Mouse (Mus musculus) embryonic facial prominence, embryonic 10.5 days (tissue): Measurements from ENCODE around the gene Txndc16. TPM values are rescaled to one million over a fixed set of nuclear protein-coding genes. Genes with fewer than 3 reads are reported as not detected.

Experiments
- DNase-seq: peaks from one replicate; pipeline ENCODE4 v3.0.0-alpha.2; 2017; ENCODE audit warnings: low spot score
- H3K27ac ChIP-seq: fragments of 300-500 bp; sonication (generic); replicated peaks from 2 replicates; pipeline ENCODE4 v1.5.1; 2016; ENCODE audit warnings: mild to moderate bottlenecking
- H3K27me3 ChIP-seq: fragments of 300-500 bp; sonication (generic); replicated peaks from 2 replicates; pipeline ENCODE4 v1.6.1; 2016; ENCODE audit warnings: low read depth, mild to moderate bottlenecking; ENCODE audit not compliant: poor library complexity, severe bottlenecking
- H3K36me3 ChIP-seq: fragments of 300-500 bp; sonication (generic); replicated peaks from 2 replicates; pipeline ENCODE4 v1.6.1; 2016; ENCODE audit warnings: mild to moderate bottlenecking, moderate library complexity
- H3K4me1 ChIP-seq: fragments of 300-500 bp; sonication (generic); 2 replicates; pipeline ENCODE4 v1.6.1; 2016
- H3K4me3 ChIP-seq: fragments of 300-500 bp; sonication (generic); 2 replicates; pipeline ENCODE4 v1.5.1; 2016; ENCODE audit warnings: mild to moderate bottlenecking, moderate library complexity
- H3K9me3 ChIP-seq: fragments of 300-500 bp; sonication (generic); 2 replicates; pipeline ENCODE4 v1.6.1; 2016; ENCODE audit warnings: mild to moderate bottlenecking
- WGBS: fragments of 180-500 bp; shearing (Covaris S2); methylation state at CpG from one replicate; pipeline ENCODE4 v1.1.7; 2016; 5-methylcytosine and 5-hydroxymethylcytosine counted together
- polyA plus RNA-seq: library from polyadenylated mRNA; unstranded; fragments of >200 nt; fragmentation: Nextera tagmentation; extraction: Ambion mirVana; gene quantifications from 2 replicates; pipeline ENCODE4 v1.2.1, GENCODE M21; 2016

Txndc16 gene
- polyA plus RNA-seq, 1 experiment from 2014 or later, result 15.3 TPM

DNA sequence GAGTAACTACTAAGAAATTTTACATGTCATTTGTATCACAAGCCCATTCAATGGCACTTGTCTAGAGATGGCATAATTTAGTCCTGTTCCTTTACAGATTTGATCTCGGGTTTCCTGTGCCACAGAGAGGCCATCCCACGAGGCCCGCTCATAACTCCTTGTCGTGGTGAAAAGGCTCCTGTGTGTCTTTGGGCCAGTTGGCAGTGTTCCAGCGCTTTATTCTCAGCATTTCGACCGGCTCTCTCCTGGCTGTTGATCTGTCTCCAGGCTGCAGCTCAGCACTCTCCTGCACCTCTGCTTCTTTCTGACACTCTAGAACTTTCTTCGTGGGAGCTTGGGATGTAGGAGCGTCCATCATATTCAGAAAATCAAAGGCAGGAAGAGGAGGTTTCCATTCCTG, 84.6 kb downstream of the Txndc16 start:
- Histone ChIP-seq H3K9me3 (no peaks in the 10 kb centered on the region), H3K4me1 (no peaks in the 10 kb centered on the region), H3K36me3 (peaks cover 13% of the 10 kb centered on the region), H3K27me3 (no peaks in the 10 kb centered on the region), H3K27ac (no peak overlapping the region), H3K4me3 (no peak overlapping the region)
- no peak for DNase-seq
- 82% methylated on average over 9 of the region's 9 CpGs for WGBS

DNA sequence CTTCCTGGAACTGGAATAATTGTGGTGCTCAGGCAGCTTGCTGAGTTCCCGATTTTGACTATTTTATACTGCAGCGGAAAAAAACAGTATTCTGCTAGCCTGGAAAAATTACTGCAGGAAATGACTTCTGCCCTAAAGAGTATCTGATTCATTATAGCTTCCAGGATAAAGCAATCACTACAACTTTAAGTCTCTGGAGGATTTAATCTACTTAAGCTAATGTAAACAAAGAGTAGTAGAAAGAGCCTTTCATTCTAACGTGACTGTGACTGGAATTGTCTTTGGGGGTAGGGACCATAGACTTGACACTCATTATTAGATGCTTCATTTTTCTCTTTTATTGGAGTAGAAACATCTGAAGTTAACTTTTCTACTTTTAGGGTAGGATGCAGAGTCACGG, 101.8 kb downstream of the Txndc16 start:
- WGBS, result 46% methylated on average over 4 of the region's 4 CpGs
- H3K27ac ChIP-seq, result no peak overlapping the region
- DNase-seq, result no peak
- no peak overlapping the region for H3K4me3 ChIP-seq
- no peaks in the 10 kb centered on the region for H3K9me3 ChIP-seq
- no peaks in the 10 kb centered on the region for H3K27me3 ChIP-seq
- no peaks in the 10 kb centered on the region for H3K36me3 ChIP-seq
- peaks cover 6% of the 10 kb centered on the region; the same call in 1 of the 2 replicates for H3K4me1 ChIP-seq

- H3K27ac ChIP-seq, result no peak overlapping the region
- H3K4me3 ChIP-seq, result no peak overlapping the region
- WGBS, result 90% methylated on average over 8 of the region's 8 CpGs
- H3K4me1 ChIP-seq, result no peaks in the 10 kb centered on the region
- H3K27me3 ChIP-seq, result no peaks in the 10 kb centered on the region
- no peak for DNase-seq
- no peaks in the 10 kb centered on the region for H3K9me3 ChIP-seq
- H3K36me3 ChIP-seq, result no peaks in the 10 kb centered on the region
These were observed 117.9 kb downstream of the Txndc16 start for GRCm38 (mm10) chr14:45102201-45102600.

DNA sequence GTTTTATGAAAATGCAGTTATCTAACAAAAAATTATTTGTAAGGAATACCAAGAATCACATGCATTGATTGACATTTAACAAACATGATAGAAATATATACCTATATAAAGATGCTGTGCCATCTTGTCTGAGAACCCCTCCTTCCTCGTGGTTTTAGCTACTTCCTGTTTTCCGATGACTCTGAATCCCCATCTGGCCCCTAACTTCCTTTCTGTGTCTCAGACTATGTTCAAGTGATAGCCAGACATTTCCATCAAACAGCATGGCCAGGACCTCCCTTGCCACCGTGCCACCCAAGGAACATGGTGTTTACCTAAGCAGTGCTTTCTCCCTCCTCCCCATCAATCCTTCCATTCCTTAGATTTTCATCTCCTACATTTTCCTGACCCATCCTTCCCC, 127.8 kb downstream of the Txndc16 start:
- Histone ChIP-seq H3K4me1 (no peaks in the 10 kb centered on the region), H3K27me3 (no peaks in the 10 kb centered on the region), H3K27ac (no peak overlapping the region), H3K9me3 (no peaks in the 10 kb centered on the region), H3K4me3 (no peak overlapping the region), H3K36me3 (no peaks in the 10 kb centered on the region)
- WGBS, result 88% methylated on average over 3 of the region's 3 CpGs
- no peak for DNase-seq

DNA sequence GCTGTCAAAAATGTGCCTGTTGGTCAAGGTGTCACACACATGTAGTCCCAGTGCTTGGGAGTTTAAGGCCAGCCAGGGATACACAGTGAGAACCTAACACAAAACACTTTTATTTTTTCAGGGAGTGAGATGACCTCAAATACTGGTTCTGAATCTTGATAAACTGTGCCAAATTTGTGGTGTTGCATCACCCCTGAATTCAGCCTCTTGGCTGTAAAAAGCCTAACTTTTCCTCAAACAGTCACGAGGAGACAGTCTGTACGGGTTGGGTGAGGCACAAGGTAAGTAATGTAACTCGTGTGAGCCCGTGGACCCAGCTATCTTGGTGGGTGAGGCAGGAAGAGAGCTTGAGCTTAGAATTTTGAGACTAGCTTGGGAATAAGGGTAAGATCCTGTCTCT, 130.1 kb downstream of the Txndc16 start:
- Histone ChIP-seq H3K4me1 (no peaks in the 10 kb centered on the region), H3K4me3 (no peak overlapping the region), H3K9me3 (no peaks in the 10 kb centered on the region), H3K27me3 (no peaks in the 10 kb centered on the region), H3K27ac (no peak overlapping the region), H3K36me3 (no peaks in the 10 kb centered on the region)
- DNase-seq, result no peak
- WGBS, result 84% methylated on average over 4 of the region's 4 CpGs

GRCm38 (mm10) chr14:45085651-45086425, 134.3 kb downstream of the Txndc16 start:
- Histone ChIP-seq H3K4me3 (no peak overlapping the region), H3K4me1 (peaks cover 3% of the 10 kb centered on the region; the same call in 1 of the 2 replicates), H3K27ac (no peak overlapping the region), H3K36me3 (no peaks in the 10 kb centered on the region), H3K27me3 (no peaks in the 10 kb centered on the region), H3K9me3 (no peaks in the 10 kb centered on the region)
- WGBS, result 83% methylated on average over 5 of the region's 5 CpGs
- no peak for DNase-seq

DNA sequence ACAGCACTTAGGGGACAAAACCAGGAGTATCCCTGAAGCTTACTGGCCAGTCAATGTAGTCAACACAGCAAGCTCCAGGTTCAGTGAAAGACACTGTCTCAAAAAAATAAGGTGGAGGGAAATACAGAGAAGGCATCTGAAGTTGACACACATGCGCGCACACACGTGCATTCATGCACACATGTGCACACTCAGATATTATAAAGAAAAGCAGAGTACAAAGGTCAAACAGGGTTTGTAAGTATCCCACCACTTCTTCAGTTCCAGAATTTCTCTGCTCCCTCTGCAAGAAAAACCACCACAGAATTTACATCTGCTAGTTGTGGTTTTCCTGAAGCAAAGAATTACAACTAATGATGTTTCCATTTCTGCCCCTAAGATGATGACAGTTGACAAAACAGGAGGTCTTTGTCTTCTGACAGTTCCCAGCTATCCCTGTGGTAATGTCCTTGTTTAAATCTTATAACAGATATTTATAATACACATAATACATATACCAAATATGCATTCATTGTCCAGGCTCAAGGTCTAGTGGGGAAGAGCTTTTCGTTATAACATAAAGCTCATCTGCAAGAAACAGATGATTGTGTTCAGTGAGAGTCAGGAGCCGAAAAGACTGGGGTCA, 135.4 kb downstream of the Txndc16 start:
- no peak overlapping the region for H3K4me3 ChIP-seq
- no peaks in the 10 kb centered on the region for H3K36me3 ChIP-seq
- peaks cover 3% of the 10 kb centered on the region; the same call in 1 of the 2 replicates for H3K4me1 ChIP-seq
- H3K27me3 ChIP-seq, result no peaks in the 10 kb centered on the region
- H3K27ac ChIP-seq, result no peak overlapping the region
- no peak for DNase-seq
- WGBS, result 86% methylated on average over 5 of the region's 5 CpGs
- no peaks in the 10 kb centered on the region for H3K9me3 ChIP-seq

DNA sequence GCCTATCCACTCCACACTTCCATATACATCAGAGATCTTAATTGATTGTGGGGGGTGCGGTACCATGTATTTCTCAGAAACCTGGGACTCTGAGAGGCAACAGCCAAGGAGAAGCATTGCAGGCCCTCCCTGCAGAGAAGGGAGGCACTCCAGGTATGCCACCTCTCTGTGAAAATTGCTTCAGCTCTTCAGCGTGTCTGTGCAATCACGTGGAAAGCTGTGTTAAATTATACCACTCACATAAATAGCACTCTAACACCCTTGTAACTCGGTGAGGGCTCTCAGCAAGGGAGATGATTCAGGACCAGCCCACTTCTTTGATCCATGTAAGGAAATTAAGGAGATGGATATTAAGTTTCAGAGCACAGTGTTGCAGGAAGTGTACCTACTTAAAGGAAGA, 136.6 kb downstream of the Txndc16 start:
- Histone ChIP-seq H3K4me3 (no peak overlapping the region), H3K36me3 (no peaks in the 10 kb centered on the region), H3K4me1 (peaks cover 3% of the 10 kb centered on the region; the same call in 1 of the 2 replicates), H3K27ac (no peak overlapping the region), H3K9me3 (no peaks in the 10 kb centered on the region), H3K27me3 (no peaks in the 10 kb centered on the region)
- 55% methylated on average over 4 of the region's 4 CpGs for WGBS
- no peak for DNase-seq

Other genes with a start within 250 kb of the Txndc16 start
- gene Ptger2, start 232.1 kb downstream of the Txndc16 start, polyA plus RNA-seq, result 0.04 and 0.08 TPM in 2 replicates
- gene Gpr137c, start 611 bp downstream of the Txndc16 start, polyA plus RNA-seq, result 3.4 and 3.6 TPM in 2 replicates
- 32.7 and 35.5 TPM in 2 replicates for gene Ero1l, start 98.4 kb upstream of the Txndc16 start, polyA plus RNA-seq
- 206 and 210 TPM in 2 replicates for gene Psmc6, start 109.5 kb upstream of the Txndc16 start, polyA plus RNA-seq
- gene Styx, start 130.8 kb upstream of the Txndc16 start, polyA plus RNA-seq, result 41.3 and 49.3 TPM in 2 replicates
- gene Gnpnat1, start 184.6 kb upstream of the Txndc16 start, polyA plus RNA-seq, result 54.6 and 57.0 TPM in 2 replicates